Mouse (Mus musculus): ENCODE data around the gene Kcnh1. TPM values are rescaled to one million over a fixed set of nuclear protein-coding genes. Genes with fewer than 3 reads are reported as not detected.

Kcnh1 gene
- polyA plus RNA-seq, 1 experiment: 0.85 TPM

- no peaks in the 10 kb centered on the region for H3K27me3 ChIP-seq (ENCODE audit: control insufficient read depth, insufficient read depth, low read length)
- no peak for DNase-seq (ENCODE audit: low read depth in 1 of 2, low spot score in 2 of 2)
- H3K4me1 ChIP-seq (ENCODE audit: control insufficient read depth, insufficient read depth, insufficient read length): no peaks in the 10 kb centered on the region
- WGBS: 75% methylated on average over 7 of the region's 7 CpGs
- H3K27ac ChIP-seq (ENCODE audit: insufficient read depth, low read length): no peak overlapping the region
- H3K36me3 ChIP-seq (ENCODE audit: control insufficient read depth, insufficient read depth, low read length): no peaks in the 10 kb centered on the region
- no peak overlapping the region for H3K4me3 ChIP-seq (ENCODE audit: extremely low read depth, insufficient read depth, insufficient read length)
- TF ChIP-seq POLR2A (IDR thresholded peaks at IDR 0.05; ENCODE audit: low read depth, low read length) (no peak), CTCF (IDR thresholded peaks at IDR 0.05; ENCODE audit: extremely low read depth, insufficient read depth, insufficient read length, insufficient replicate concordance) (no peak)
These were observed 200.5 kb downstream of the Kcnh1 start for GRCm38 (mm10) chr1:192391041-192391440.

GRCm38 (mm10) chr1:192392232-192392631 lies 201.7 kb downstream of the Kcnh1 start:
- 79% methylated on average over 2 of the region's 2 CpGs for WGBS
- no peaks in the 10 kb centered on the region for H3K4me1 ChIP-seq (ENCODE audit: control insufficient read depth, insufficient read depth, insufficient read length)
- TF ChIP-seq POLR2A (IDR thresholded peaks at IDR 0.05; ENCODE audit: low read depth, low read length) (no peak), CTCF (IDR thresholded peaks at IDR 0.05; ENCODE audit: extremely low read depth, insufficient read depth, insufficient read length, insufficient replicate concordance) (no peak)
- no peak for DNase-seq (ENCODE audit: low read depth in 1 of 2, low spot score in 2 of 2)
- no peak overlapping the region for H3K4me3 ChIP-seq (ENCODE audit: extremely low read depth, insufficient read depth, insufficient read length)
- H3K36me3 ChIP-seq (ENCODE audit: control insufficient read depth, insufficient read depth, low read length): no peaks in the 10 kb centered on the region
- H3K27ac ChIP-seq (ENCODE audit: insufficient read depth, low read length): no peak overlapping the region
- no peaks in the 10 kb centered on the region for H3K27me3 ChIP-seq (ENCODE audit: control insufficient read depth, insufficient read depth, low read length)

- no peak overlapping the region for H3K4me3 ChIP-seq (ENCODE audit: extremely low read depth, insufficient read depth, insufficient read length)
- no peak for DNase-seq (ENCODE audit: low read depth in 1 of 2, low spot score in 2 of 2)
- H3K27me3 ChIP-seq (ENCODE audit: control insufficient read depth, insufficient read depth, low read length): no peaks in the 10 kb centered on the region
- WGBS: 81% methylated on average over 14 of the region's 14 CpGs
- no peaks in the 10 kb centered on the region for H3K4me1 ChIP-seq (ENCODE audit: control insufficient read depth, insufficient read depth, insufficient read length)
- H3K27ac ChIP-seq (ENCODE audit: insufficient read depth, low read length): no peak overlapping the region
- TF ChIP-seq CTCF (IDR thresholded peaks at IDR 0.05; ENCODE audit: extremely low read depth, insufficient read depth, insufficient read length, insufficient replicate concordance) (no peak), POLR2A (IDR thresholded peaks at IDR 0.05; ENCODE audit: low read depth, low read length) (no peak)
- H3K36me3 ChIP-seq (ENCODE audit: control insufficient read depth, insufficient read depth, low read length): no peaks in the 10 kb centered on the region
These were observed 209.3 kb downstream of the Kcnh1 start for GRCm38 (mm10) chr1:192399667-192400490.

GRCm38 (mm10) chr1:192400991-192401390 lies 210.4 kb downstream of the Kcnh1 start:
- Histone ChIP-seq H3K36me3 (ENCODE audit: control insufficient read depth, insufficient read depth, low read length) (no peaks in the 10 kb centered on the region), H3K27ac (ENCODE audit: insufficient read depth, low read length) (no peak overlapping the region), H3K4me3 (ENCODE audit: extremely low read depth, insufficient read depth, insufficient read length) (no peak overlapping the region), H3K27me3 (ENCODE audit: control insufficient read depth, insufficient read depth, low read length) (no peaks in the 10 kb centered on the region), H3K4me1 (ENCODE audit: control insufficient read depth, insufficient read depth, insufficient read length) (no peaks in the 10 kb centered on the region)
- DNase-seq (ENCODE audit: low read depth in 1 of 2, low spot score in 2 of 2): no peak
- 73% methylated on average over 4 of the region's 4 CpGs for WGBS
- TF ChIP-seq CTCF (IDR thresholded peaks at IDR 0.05; ENCODE audit: extremely low read depth, insufficient read depth, insufficient read length, insufficient replicate concordance): no peak
- no peak for TF ChIP-seq POLR2A (IDR thresholded peaks at IDR 0.05; ENCODE audit: low read depth, low read length)

- Histone ChIP-seq H3K4me3 (ENCODE audit: extremely low read depth, insufficient read depth, insufficient read length) (no peak overlapping the region), H3K36me3 (ENCODE audit: control insufficient read depth, insufficient read depth, low read length) (no peaks in the 10 kb centered on the region), H3K27ac (ENCODE audit: insufficient read depth, low read length) (no peak overlapping the region), H3K4me1 (ENCODE audit: control insufficient read depth, insufficient read depth, insufficient read length) (no peaks in the 10 kb centered on the region), H3K27me3 (ENCODE audit: control insufficient read depth, insufficient read depth, low read length) (no peaks in the 10 kb centered on the region)
- 77% methylated on average over 8 of the region's 8 CpGs for WGBS
- TF ChIP-seq POLR2A (IDR thresholded peaks at IDR 0.05; ENCODE audit: low read depth, low read length): no peak
- no peak for TF ChIP-seq CTCF (IDR thresholded peaks at IDR 0.05; ENCODE audit: extremely low read depth, insufficient read depth, insufficient read length, insufficient replicate concordance)
- DNase-seq (ENCODE audit: low read depth in 1 of 2, low spot score in 2 of 2): no peak
These were observed 212.5 kb downstream of the Kcnh1 start for GRCm38 (mm10) chr1:192402911-192403704.

GRCm38 (mm10) chr1:192405136-192405535 lies 214.6 kb downstream of the Kcnh1 start:
- Histone ChIP-seq H3K4me1 (ENCODE audit: control insufficient read depth, insufficient read depth, insufficient read length) (no peaks in the 10 kb centered on the region), H3K27ac (ENCODE audit: insufficient read depth, low read length) (no peak overlapping the region), H3K27me3 (ENCODE audit: control insufficient read depth, insufficient read depth, low read length) (no peaks in the 10 kb centered on the region), H3K4me3 (ENCODE audit: extremely low read depth, insufficient read depth, insufficient read length) (no peak overlapping the region), H3K36me3 (ENCODE audit: control insufficient read depth, insufficient read depth, low read length) (no peaks in the 10 kb centered on the region)
- DNase-seq (ENCODE audit: low read depth in 1 of 2, low spot score in 2 of 2): no peak
- TF ChIP-seq POLR2A (IDR thresholded peaks at IDR 0.05; ENCODE audit: low read depth, low read length) (no peak), CTCF (IDR thresholded peaks at IDR 0.05; ENCODE audit: extremely low read depth, insufficient read depth, insufficient read length, insufficient replicate concordance) (no peak)
- WGBS: 85% methylated on average over 4 of the region's 4 CpGs
